Mouse (Mus musculus) E14TG2a.4 (cell line): ENCODE measurements at regions not wholly inside any gene's neighbourhood (a gene's known extent, or its start where the extent isn't known, plus 50 kb on each side); places are given as distances from the start of the nearest gene placed in this dataset.

Experiments used
- H3K27me3 ChIP-seq: 2 replicates; pipeline ENCODE4 v1.6.1; 2014; ENCODE audit warnings: low read length, control low read depth; ENCODE audit not compliant: insufficient read depth
- H3K36me3 ChIP-seq: 2 replicates; pipeline ENCODE4 v1.6.1; 2014; ENCODE audit warnings: low read length, control low read depth; ENCODE audit not compliant: insufficient read depth
- H3K4me1 ChIP-seq: replicated peaks from 2 replicates; pipeline ENCODE4 v1.6.1; 2014; ENCODE audit warnings: low read depth, low read length, control low read depth
- H3K4me3 ChIP-seq: replicated peaks from 2 replicates; pipeline ENCODE4 v1.5.1; 2014; ENCODE audit warnings: mild to moderate bottlenecking, low read length
- H3K9me3 ChIP-seq: 2 replicates; pipeline ENCODE4 v1.6.1; 2014; ENCODE audit warnings: low read length, control low read depth
- CTCF ChIP-seq: conservative IDR thresholded peaks from 2 replicates; pipeline ENCODE4 v1.5.1; 2014; ENCODE audit warnings: low read length
- NANOG ChIP-seq: IDR thresholded peaks from 2 replicates; pipeline ENCODE4 v1.6.1; 2014; ENCODE audit warnings: borderline replicate concordance, low read length, mixed read lengths
- POU5F1 ChIP-seq: IDR thresholded peaks from 2 replicates; pipeline ENCODE4 v1.6.1; 2014; ENCODE audit warnings: low read length, borderline replicate concordance

DNA sequence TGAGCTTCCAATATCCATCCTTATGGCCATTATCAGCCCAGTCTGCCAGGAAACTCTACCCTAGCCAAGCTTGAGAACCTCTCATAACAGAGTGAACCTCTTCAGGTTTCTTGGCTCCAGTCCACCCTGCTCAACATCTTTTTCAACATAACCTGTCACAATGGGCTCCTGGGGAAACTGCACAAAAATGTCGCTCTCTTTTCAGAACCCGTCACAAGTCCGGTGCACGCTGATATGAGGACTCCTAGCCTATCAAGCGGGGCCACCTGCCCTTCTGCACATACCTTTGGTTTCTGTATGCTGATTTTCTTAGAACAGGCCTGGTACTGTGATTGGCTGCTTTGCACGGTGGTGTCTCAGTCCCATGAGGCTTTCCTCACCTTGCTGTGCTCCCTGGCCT, 216.9 kb downstream of the Pik3r1 start:
- peaks cover 4% of the 10 kb centered on the region; the same call in 1 of the 2 replicates for H3K4me1 ChIP-seq
- peaks cover 3% of the 10 kb centered on the region; the same call in 1 of the 2 replicates for H3K27me3 ChIP-seq
- no peaks in the 10 kb centered on the region for H3K36me3 ChIP-seq
- TF ChIP-seq POU5F1 (no peak), NANOG (no peak), CTCF (no peak)
- no peak overlapping the region for H3K4me3 ChIP-seq
- no peaks in the 10 kb centered on the region for H3K9me3 ChIP-seq

DNA sequence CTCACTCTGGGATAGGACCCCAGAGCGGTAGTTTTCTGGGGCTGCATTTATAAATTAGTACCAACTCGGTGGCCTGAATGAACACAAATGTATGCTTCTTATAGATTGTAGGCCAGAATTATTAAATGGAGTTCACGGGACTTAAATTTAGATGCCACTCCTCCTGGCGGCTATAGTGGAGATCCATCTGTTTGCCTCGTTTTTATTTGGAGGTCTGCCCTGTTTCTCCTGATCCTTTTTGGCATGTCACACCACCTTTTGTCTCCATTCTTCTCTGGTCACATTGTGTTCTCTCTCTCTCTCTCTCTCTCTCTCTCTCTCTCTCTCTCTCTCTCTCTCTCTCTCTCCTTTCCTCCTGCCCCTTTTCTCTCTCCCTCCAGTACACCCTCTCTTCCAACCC, 217.5 kb downstream of the Pik3r1 start:
- Histone ChIP-seq H3K36me3 (no peaks in the 10 kb centered on the region), H3K9me3 (no peaks in the 10 kb centered on the region), H3K4me3 (no peak overlapping the region), H3K4me1 (peaks cover 4% of the 10 kb centered on the region; the same call in 1 of the 2 replicates), H3K27me3 (peaks cover 3% of the 10 kb centered on the region; the same call in 1 of the 2 replicates)
- TF ChIP-seq NANOG (no peak), CTCF (no peak), POU5F1 (no peak)

DNA sequence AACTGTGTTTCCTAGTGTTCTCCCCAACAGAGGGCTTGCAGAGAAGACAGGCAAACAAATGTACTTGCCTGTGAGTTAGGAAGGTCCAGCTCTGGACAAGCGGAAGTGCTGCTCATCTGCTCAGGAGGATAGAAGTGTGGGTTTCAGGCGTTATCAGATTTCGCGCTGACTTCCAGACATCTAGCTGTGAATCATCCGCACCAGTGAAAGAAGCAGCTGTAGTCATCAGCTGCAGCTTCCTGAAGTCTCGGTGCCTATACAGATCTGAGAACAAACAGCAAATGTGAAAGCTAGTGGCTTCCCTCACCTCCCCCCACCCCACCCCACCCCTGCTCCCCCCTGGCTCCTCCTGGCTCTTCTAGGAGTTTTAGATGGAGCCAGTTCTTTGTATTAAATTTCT, 220.1 kb downstream of the Pik3r1 start:
- no peaks in the 10 kb centered on the region for H3K9me3 ChIP-seq
- no peak overlapping the region for H3K4me3 ChIP-seq
- peaks cover 7% of the 10 kb centered on the region; the same call in 1 of the 2 replicates for H3K27me3 ChIP-seq
- H3K36me3 ChIP-seq, result no peaks in the 10 kb centered on the region
- no peak for TF ChIP-seq CTCF
- no peak for TF ChIP-seq POU5F1
- no peak for TF ChIP-seq NANOG
- no peaks in the 10 kb centered on the region for H3K4me1 ChIP-seq

DNA sequence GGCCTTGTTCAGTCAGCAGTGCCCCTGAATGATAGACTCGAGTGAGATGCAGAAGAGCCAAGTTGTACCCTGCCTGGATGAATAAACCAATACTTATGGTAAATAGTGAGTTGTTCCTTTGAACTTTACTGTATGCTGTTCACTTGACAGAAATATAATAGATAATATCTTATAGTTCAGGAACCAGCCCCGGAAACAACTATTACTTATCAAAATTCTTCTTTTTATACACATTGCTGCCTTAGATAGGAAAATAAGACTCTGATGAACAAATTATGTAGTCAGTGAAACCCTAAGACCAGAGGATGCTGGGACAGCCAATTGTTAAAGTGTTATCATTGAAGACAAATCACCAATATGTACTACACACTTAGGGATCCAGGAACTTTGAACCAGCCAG, 220.7 kb downstream of the Pik3r1 start:
- Histone ChIP-seq H3K36me3 (no peaks in the 10 kb centered on the region), H3K27me3 (0 out of 2 replicates have a peak, but pooled peaks cover 5% of the 10 kb centered on the region), H3K4me1 (no peaks in the 10 kb centered on the region), H3K9me3 (no peaks in the 10 kb centered on the region), H3K4me3 (no peak overlapping the region)
- TF ChIP-seq POU5F1, result no peak
- TF ChIP-seq NANOG, result no peak
- no peak for TF ChIP-seq CTCF

DNA sequence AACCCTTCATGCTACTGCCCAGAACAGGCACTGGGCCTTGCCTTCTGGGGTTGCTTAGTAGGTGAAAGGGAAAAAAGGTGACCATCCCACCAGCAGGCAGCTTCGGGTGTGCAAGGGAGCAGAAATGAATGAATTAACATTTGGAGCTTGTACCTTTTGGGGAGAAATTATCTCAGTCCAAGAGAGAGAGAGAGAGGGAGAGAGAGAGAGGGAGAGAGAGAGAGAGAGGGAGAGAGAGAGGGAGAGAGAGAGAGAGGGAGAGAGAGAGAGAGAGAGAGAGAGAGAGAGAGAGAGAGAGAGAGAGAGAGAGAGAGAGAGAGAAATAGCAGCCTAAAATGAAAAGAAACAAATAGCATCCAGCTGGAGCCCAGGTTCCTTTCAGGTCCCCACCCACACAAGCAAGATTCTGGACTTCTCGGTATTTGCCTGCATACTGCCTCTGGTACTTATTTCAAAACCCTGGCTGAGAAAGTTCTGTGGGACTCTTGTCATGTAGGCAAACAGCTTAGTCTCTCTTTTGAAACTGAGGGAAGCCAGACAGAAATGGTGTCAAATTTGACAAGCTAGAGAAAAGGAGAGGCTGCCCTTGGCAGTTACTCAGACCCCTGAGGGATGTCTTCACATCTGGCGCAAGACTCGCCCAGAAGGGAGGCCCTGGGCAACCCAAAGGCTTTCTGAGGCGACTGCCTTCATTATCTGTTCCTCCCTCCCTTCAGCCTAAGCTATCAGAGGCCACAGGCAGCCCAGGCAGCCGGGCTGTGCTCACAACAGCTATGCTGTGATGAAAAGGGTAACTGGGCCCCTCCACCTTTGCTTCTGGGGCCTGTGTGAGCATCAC, 222.5 kb downstream of the Pik3r1 start:
- H3K36me3 ChIP-seq, result no peaks in the 10 kb centered on the region
- no peaks in the 10 kb centered on the region for H3K9me3 ChIP-seq

DNA sequence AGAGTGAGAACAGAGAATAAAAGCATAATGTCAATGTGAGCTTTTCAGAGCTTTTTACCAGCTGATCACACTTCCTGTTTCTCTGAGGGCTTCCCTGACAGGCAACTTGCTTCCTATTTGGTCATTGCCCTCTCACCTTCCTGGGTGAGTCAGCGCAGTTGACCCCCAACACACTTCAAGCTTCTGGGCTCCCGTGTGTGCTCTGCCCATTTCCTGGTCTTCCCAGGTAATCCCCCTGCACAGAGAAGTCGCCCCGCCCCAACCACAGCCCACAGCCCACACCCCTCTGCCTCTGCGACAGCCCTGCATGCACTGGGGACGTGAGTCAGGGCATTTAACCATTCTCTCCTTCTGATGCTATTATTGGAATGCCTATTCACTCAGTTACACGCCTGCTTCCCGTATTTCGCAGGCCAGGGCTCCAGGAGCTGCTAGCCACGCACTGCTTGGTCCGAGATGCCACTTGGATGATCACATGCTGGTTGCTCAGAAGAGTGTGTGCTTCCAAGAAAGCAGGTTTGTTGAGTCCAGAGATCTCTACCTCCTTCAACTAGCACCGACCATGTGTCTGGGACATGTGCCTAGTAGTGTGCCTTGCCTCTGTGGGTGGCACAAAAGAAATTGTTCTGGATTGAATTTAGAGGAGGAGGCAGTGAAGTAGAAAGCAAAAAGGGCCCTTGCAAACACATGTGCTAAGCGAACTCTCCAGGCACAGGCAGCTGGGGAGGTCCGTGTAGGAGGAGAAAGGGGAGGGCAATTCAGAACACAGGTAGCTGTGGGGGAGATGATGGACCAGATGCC, 227.4 kb downstream of the Pik3r1 start:
- Histone ChIP-seq H3K9me3 (no peaks in the 10 kb centered on the region), H3K4me3 (no peak overlapping the region), H3K27me3 (peaks cover 9% of the 10 kb centered on the region; the same call in 1 of the 2 replicates), H3K36me3 (no peaks in the 10 kb centered on the region), H3K4me1 (peaks cover 5% of the 10 kb centered on the region)
- TF ChIP-seq POU5F1 (no peak), NANOG (no peak), CTCF (no peak)

More for the DNA sequence above, 222.5 kb downstream of the Pik3r1 start:
- TF ChIP-seq POU5F1, result no peak
- no peak for TF ChIP-seq NANOG
- TF ChIP-seq CTCF, result no peak
- Histone ChIP-seq H3K4me1 (peaks cover 2% of the 10 kb centered on the region), H3K27me3 (peaks cover 9% of the 10 kb centered on the region; the same call in 1 of the 2 replicates), H3K4me3 (no peak overlapping the region)

DNA sequence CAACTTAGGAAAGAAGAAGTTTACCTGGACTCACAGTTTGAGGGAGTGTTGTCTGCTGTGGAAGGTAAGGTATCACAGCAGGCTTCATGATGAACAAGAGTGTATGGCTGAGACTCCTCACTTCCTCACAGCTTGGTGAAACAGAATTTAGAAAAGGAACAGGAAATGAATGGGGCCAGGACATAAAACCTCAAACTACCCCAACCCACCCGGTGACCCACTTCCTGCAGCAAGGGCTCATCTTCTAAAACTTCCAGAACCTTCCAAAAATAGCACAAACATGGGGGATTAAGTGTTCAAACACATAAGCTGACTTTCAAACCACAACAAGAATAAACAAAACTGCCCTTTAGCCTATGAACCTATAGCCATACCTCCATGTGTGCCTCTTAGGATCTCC, 229.9 kb downstream of the Pik3r1 start:
- Histone ChIP-seq H3K27me3 (peaks cover 8% of the 10 kb centered on the region; the same call in 1 of the 2 replicates), H3K4me3 (no peak overlapping the region), H3K36me3 (no peaks in the 10 kb centered on the region), H3K4me1 (peaks cover 5% of the 10 kb centered on the region), H3K9me3 (no peaks in the 10 kb centered on the region)
- TF ChIP-seq CTCF (no peak), NANOG (no peak), POU5F1 (no peak)

DNA sequence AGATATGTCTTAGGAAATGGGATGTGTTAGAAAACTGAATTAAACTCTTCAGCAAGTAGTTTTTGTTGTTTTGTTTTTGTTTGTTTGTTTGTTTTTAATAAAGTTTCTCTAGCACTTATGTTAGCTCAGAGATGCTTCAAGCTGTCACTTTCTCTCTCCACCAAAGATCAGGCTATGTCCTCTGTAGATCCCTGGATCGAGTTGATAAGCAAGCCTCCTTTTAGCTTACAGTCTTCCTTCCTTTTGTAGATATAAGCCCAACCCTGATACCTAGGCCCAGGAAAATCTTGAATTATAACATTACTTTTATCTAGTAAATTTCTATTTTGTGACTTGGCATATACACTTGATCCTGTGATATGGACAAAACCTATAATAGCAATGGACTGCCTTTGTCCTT, 232.0 kb downstream of the Pik3r1 start:
- no peak overlapping the region for H3K4me3 ChIP-seq
- H3K36me3 ChIP-seq, result no peaks in the 10 kb centered on the region
- no peaks in the 10 kb centered on the region for H3K9me3 ChIP-seq
- H3K27me3 ChIP-seq, result peaks cover 3% of the 10 kb centered on the region; the same call in 1 of the 2 replicates
- TF ChIP-seq NANOG, result no peak
- no peak for TF ChIP-seq POU5F1
- TF ChIP-seq CTCF, result no peak
- H3K4me1 ChIP-seq, result peaks cover 5% of the 10 kb centered on the region
